Mouse (Mus musculus): ENCODE data around the gene Kcnk5. TPM values are rescaled to one million over a fixed set of nuclear protein-coding genes. Genes with fewer than 3 reads are reported as not detected.

Kcnk5 gene
- total RNA-seq, 2 experiments from 2014 or later, result 0.59 to 0.70 TPM

DNA sequence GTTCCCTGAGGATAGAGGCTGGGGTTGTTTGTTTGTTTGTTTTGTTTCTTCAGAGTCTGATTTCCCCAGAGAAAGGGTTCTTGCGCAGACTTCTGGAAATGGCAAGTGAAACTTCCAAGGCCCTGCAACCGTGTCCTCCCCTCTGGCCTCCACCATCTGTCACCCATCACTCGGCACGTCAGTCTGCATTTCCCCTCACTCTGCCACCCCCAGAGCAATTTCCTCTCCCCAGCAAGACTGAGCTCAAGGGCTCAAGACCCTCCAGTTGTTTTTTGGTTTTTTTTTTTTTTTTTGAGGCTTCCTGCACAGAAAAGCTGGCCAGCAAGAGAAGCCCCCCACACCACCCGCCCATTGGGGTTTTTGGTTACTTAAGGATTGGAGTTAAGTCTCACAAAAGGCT is 9.1 kb downstream of the Kcnk5 start:
- no peak for DNase-seq (ENCODE audit: low spot score in 2 of 2)
- intact Hi-C loops (cut with DNase I), result no loop called here

DNA sequence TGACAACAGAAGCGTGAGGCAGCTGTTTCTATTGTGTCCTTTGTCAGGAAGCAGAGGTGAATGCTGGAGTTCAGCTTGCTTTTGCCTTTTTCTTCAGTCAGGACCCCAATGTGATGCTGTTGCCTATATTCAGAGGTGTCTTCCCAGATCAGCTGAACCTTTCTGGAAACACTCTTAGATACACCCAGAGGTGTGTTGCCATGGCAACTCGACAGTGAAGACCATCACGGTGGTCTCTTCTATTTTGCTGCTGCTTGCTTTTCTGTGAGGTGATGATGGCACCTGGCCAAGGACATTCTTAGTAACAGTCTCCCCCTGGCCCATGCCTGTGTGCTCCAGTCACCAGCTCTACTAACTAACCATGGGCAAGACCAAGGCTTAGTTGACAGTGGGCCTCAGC is 9.8 kb downstream of the Kcnk5 start:
- intact Hi-C loops (cut with DNase I), result no loop called here
- DNase-seq (ENCODE audit: low spot score in 2 of 2), result no peak

DNA sequence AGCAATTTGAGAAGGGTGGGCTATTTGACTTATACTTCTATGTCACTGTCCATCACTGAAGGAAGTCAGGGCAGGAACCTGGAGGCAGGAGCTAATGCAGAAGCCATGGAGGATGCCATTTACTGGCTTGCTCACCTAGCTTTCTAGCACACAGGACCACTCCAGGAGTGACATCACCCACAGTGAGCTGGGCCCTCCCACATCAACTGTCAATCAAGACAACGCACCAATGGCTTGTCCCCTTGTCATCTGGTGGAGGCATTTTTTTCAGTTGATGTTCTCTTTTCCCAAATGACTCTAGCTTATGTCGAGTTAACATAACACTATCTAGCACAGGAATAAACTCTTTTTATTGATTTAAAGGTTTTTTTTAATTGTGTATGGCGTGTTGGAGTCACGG is 12.4 kb downstream of the Kcnk5 start:
- intact Hi-C loops (cut with DNase I), result no loop called here
- no peak for DNase-seq (ENCODE audit: low spot score in 2 of 2)

DNA sequence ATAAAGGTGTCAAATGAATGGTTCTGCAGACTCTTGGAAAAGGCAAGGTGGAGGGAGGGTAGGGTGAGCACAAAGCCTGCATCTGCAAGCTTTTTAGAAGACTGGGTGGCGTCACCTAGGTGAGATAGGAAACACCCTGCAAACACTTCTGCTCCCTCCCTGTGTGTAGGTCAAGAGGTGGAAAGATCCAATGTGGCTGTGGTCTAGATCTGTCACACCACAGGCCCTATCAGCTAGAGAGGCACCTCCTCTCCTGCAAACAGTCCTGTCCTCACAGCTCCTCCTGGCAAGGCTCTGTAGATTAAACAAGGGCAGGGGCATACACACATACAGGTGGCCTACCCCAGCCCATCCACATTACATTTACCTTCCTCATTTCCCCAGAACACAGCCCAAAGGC is 13.1 kb downstream of the Kcnk5 start:
- DNase-seq (ENCODE audit: low spot score in 2 of 2), result no peak
- intact Hi-C loops (cut with DNase I), result no loop called here

DNA sequence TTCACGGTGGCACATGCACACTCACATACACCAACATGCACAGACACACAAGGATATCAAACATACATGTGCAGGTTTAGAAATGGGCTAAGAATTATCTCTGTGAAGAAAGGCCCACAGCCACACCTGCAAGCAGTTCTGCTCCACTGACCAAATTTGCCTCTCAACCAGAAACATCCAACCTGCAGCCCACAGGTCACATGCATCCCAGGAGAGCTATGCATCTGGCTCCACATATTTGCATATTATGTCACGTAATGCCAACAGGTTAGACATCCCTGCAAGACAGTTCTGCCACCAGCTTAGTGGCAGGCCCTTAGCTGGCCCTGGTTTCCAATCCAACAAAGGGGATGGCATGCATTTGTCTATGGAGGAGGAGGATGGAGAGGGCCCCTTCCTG is 13.6 kb downstream of the Kcnk5 start:
- no peak for DNase-seq (ENCODE audit: low spot score in 2 of 2)
- intact Hi-C loops (cut with DNase I), result no loop called here

DNA sequence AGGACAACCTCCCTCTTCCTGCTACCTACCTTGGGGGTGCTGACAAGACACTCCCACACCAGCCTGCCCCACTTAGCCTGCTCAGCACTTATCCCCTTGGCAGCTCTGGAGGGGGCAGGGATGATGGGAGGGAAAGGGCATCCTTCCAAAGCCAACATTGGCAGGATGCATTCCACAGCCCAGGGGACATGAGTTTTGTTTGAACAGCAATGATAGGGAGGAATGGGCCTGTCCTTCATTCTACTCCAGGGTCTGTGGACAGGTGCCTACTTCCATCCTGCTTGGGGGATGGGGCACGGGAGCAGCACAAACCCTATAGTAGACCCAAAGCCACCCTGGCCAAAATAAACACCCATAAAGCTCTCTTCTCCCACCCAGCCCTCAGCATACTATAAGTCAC is 16.2 kb downstream of the Kcnk5 start:
- no peak for DNase-seq (ENCODE audit: low spot score in 2 of 2)
- intact Hi-C loops (cut with DNase I), result no loop called here

DNA sequence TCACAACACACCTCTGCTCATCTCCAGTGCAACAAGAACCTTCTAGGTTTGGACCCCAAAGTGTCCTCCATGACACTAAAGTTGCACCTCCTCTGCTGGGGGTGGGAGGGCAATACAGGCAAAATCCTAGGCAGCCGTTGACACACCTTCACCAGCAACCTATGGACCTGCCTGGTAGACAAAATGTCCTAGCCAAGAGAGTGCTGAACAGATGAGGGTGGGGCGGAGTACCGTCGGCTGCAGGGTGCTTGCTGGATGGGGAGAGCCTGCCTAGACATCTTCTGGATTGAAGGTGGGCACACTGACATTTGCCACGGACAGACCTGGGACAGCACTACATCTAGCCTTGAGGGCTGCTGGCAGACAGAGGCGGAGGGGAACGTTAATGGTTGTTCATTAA is 17.2 kb downstream of the Kcnk5 start:
- DNase-seq (ENCODE audit: low spot score in 2 of 2), result no peak
- intact Hi-C loops (cut with DNase I), result no loop called here

DNA sequence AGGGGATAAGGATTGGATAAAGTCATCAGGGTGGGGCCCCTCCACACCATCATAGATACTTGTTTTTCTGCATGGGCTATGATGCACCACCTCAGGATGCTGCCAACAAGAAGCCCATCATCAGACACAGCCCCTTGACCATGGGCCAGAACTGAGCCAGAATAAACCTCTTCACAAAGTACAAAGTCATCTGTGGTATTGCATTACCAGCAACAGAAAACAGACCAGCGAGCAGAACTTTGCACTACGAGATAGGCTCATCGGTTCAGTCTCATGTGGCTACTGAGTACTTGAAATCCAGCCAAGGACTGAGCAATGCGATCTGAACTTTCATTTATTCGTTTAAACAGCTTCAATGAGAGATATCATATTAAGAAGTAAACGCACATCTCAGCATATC is 18.9 kb downstream of the Kcnk5 start:
- no peak for DNase-seq (ENCODE audit: low spot score in 2 of 2)
- intact Hi-C loops (cut with DNase I), result no loop called here

DNA sequence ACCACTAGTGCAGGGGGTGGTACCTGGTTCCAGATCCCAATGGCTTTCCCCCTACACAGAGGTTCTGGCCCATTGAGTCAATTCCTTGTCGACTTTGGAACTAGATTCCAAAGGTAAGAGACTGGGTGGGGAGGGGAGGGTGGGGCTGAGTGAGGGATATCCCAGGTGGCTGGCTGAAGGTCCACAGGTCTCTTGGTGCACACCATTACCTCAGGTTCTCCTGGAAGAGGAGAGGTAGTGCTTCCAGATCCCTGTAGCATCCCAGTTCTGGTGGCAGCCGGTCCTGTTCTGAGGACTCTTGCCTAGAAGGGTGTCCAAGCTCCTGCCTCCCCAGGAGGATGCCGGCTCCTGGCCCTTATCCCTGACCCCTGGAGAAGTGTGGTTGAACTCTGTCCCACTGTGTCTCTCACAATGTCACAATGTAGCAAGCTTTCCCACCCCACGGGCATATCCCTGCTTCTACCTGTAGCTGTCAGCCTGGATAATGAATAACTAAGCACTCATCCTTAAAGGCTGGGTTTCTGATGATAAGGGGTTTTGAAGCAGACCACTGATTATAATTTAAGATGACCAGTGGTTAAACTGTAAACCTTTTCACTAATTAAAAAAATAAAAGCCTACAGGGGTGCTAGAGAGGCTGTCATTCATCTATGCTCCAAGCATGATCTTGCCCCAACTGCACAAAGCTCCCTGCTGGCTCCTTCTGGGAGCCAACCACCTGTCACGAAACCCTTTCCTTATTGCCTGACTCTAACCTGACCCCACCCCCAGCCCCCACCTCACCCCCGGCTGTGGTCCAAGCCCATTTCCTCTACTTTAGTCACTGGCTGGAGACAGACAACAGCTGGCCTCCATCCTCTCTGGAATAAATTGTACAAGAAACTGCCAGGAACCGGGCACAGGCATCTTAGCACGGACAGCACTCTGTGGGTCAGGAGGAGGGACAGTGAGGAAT is 22.6 kb downstream of the Kcnk5 start:
- intact Hi-C loops (cut with DNase I), result no loop called here

DNA sequence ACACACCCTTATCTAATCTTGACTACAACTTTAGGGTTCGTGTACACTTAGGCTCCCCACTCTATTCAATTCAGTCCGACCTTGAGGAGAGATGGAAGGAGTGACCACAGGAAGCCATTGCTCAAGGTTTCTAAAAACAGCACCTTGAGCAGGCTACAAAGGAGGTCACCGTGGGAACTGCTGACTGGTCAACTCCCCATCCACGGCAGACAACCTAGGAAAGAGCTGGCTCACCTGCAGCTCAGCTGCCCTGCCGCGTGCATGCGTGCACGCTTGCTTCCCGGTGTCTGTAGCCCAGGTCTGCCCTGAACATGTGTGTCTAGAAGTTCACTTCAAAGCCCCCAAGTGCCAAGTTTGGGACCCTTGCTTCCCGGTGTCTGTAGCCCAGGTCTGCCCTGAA is 24.0 kb downstream of the Kcnk5 start:
- intact Hi-C loops (cut with DNase I), result no loop called here
- no peak for DNase-seq (ENCODE audit: low spot score in 2 of 2)

More for the DNA sequence above, 22.6 kb downstream of the Kcnk5 start:
- no peak for DNase-seq (ENCODE audit: low spot score in 2 of 2)

DNA sequence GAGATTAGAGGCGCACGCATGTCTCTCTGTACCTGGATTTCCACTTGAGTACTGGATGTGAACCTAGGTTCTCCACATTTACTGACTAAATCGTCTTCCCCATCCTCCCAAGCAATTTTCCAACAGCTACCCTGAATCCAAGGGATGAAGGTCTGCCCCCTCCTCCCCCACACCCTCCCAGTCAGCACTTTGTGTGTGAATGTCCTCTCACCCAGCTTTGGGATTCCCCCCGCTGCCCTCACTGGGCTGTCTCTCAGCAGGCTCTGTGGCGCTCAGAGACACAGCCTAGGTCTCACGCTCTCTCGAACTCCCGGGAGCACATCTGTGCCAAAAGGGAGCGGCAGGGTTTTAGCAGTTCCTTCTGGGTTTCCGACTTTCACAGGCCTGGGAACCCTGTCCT is 25.9 kb downstream of the Kcnk5 start:
- DNase-seq (ENCODE audit: low spot score in 2 of 2), result no peak
- intact Hi-C loops (cut with DNase I), result no loop called here

DNA sequence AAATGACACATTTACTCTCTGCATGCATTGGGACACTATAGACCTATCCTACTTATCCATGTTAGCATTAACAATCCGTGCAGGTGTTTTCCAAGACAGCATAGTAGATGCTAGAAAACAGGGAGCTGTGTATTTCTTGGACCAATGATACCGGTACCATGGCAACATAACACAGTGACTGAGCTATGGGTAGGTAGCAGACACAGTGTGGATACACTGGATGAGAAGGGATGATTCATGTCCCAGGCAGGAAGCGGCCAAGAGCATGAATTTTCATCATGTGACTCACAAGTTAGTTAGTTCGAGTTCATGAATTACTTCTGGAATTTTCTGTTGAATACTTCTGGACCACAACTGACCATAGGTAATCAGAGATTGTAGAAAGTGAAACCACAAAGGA is 26.7 kb downstream of the Kcnk5 start:
- DNase-seq (ENCODE audit: low spot score in 2 of 2), result no peak
- intact Hi-C loops (cut with DNase I), result no loop called here

DNA sequence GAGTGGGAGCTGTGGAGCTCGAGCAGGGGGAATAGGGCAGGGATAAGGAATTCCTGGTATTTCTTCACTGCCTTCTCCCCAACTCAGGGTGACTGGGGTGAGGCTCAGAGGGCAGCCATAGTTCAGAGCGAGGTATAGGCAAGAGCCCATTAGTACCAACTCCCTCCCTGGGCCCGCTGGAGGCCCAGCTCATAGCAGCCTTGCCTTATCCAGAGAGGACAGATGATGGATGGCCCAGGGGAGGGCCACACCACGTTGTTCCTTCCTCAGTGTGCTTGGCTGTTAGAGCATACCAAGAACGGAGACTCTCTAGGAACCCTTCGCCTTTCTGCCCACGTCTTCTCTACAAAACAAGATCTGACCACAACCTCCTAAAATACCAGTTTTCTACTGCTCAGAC is 27.4 kb downstream of the Kcnk5 start:
- intact Hi-C loops (cut with DNase I), result no loop called here
- DNase-seq (ENCODE audit: low spot score in 2 of 2), result no peak

DNA sequence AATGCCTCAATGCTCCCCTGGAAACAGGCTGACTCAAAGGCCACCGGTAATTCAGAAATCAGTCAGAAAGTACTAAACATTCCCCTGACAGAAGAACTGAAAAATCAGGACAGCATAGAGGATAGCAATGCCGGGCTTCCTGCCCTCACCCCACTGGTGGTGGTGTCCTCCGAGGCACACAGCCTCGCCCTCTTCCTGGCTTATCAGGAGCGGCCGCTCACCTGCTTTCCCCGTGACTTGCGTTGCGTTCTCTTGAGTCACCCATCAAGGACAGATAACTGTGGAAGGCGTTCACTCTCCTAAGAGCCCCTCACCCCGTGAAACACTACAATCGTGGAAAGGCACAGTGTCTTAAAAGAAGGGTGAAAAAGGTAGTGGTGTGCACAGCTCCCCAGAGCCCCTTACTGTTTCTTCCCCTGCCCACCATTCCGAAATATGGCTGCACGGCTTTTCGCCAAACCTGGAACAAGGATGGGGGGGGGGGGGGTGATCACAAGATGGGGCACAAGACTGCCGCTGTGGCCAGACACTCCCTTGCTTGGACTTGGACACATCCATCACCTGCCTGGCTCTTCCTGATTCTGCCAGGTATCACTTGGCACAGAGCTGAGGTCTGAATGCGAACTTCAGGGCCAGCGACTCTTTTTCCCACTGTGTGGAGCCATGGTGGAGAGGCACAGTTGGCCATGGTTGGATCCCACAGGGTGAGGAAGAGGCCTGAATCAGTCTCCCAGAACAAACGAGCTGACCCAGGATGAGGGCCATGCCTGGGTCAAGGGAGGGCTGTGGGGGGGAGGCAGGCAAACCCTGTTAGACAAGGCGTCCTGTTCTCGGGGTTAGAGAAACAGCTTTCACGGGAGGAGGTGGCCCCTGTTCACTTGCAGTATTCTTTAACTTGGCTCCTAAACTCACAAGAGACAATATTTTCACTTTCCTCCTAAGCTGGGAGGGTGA is 32.2 kb downstream of the Kcnk5 start:
- intact Hi-C loops (cut with DNase I), result no loop called here
- no peak for DNase-seq (ENCODE audit: low spot score in 2 of 2)

DNA sequence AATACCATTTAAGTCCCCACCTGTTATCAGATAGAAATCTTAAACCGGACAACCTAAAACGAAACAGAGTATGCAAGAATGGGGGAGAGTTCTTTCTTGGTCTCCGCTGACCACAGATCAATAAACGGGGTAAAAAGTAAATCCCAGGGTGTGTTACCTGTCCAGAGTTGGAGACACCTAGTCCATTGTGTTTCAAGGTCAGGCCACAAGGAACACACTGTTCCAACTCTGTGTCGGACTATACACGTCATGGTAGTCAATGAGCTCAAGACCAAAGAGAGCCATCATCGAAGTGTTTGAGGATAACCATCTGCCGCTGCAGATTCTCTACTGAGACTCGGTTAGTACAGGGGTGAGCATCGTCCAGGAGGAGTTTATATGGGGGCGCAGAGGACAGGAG is 33.1 kb downstream of the Kcnk5 start:
- intact Hi-C loops (cut with DNase I), result no loop called here
- DNase-seq (ENCODE audit: low spot score in 2 of 2), result no peak

DNA sequence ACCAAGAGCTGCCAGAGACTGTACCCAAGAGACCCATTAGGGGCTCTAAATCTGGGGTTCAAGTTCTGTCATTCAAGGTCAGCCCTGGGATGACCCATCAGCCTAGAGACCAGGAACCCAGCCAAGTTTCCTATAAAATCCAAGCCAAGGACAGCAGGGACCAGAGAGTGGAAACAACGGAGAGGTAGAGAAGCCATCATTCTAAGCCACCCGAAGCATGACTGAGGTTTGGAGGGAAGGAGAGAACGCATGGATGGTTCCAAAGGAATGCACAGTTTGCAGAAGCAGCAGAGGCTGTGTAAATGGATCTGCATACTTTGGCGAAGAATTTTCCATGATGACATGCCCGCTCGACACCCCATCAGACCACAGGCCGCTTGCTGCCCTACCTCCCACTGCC is 33.8 kb downstream of the Kcnk5 start:
- intact Hi-C loops (cut with DNase I), result no loop called here
- DNase-seq (ENCODE audit: low spot score in 2 of 2), result no peak

DNA sequence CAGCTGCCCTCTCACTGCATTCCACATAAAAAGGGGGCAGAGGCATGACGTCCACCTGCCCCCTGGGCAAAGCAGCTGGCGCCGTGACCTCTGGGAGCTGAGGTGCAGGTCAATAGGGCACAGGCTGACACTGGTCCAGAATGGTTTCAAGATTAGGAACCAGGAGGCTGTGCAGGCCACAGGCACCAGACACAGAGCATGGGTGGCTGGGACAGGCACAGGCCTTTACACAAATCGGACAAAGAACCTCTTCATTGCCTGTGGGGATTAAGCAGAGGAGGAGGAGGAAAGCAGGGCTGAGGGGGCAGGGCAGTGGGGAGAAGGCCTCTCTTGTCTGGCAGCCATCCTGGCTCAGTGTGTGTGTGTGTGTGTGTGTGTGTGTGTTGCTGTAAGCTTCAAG is 37.5 kb downstream of the Kcnk5 start:
- DNase-seq (ENCODE audit: low spot score in 2 of 2), result peak in 1 of 2 experiments; percentile 23
- intact Hi-C loops (cut with DNase I), result no loop called here

DNA sequence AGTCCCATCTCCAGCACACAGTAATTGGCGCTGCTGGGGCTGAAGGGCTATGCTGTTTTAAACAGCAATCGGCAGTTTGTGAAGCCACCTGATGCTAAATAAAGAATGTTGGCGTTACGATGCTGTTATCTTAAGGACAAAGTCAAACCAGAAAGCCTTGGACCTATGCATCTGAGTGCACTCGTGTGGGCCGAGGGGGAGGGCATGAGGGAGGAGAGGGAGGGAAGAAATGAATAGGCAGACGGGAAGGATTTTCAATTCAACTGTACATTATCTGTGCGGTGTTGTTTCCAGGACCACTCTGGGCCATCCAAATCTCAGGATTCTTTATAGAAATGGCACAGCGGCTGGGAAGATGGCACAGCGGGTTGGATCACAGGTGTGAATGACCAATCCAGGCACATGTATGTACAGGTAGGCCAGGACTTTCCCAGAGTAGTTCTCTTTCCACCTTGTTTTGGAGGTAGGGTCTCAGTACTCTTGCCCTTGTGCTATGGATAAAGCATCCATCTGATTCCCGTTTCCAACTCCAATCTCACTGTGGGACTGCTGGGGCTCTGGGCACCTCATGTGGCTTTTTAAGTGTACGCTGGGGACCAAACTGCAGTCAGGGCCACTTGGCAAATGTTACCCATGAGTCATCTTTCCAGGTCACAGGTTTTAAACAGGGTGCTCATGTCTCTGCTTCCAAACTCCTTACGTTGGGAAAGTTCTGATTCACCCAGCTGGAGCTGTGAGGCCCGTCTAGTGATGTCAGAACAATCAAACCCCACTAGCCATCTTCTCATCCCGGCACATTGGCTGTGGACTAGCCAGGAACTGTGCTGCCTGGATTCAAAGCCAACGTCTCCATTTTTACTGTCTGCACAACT is 42.9 kb downstream of the Kcnk5 start, which contains the start of gene Saysd1:
Gene Saysd1, minus strand, starts transcription at position 51 of the 872 bp plus-strand sequence.
- DNase-seq (ENCODE audit: low spot score in 2 of 2), result no peak
- intact Hi-C loops (cut with DNase I), result loop anchor here (10.0 kb wide), 1 partner anchor 56 kb away; no protein-coding TSS in a partner anchor

DNA sequence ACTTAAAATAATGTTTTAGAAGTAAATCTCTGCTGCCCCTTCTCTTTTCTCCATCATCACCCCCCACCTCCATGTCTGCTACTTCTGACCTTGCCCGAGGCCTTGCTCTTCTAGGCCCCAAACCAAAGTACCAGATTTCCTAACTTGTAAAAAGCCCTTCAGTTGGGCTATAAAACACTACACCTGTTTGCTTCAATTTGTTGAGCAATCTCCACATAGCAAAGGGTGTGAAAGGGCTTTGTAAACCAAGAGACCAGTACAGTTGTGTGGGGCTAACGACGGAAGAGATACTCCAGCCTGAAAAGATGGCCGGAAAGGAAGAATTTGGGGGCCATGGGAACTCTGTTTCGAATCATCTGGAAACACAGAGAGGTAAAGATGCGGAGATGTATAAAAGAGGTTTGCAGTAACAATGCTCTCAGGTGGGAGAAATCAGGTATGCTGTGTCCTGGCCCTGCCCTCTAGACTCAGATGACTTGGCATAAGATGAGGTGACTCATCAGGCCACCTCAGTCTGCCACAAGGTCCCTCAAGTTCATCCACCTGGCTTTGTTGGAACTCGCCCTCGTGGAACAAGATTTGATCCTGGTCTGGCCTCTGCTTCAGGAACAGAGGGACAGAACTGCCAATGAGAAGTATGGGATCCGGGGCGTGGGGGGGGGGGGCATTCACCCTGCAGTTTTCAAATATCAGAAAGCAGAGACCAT is 46.5 kb downstream of the Kcnk5 start:
- intact Hi-C loops (cut with DNase I), result loop anchor here (10.0 kb wide), 1 partner anchor 60 kb away; no protein-coding TSS in a partner anchor

More for the DNA sequence above, 46.5 kb downstream of the Kcnk5 start:
- DNase-seq (ENCODE audit: low spot score in 2 of 2), result no peak

Data from left cerebral cortex, postnatal 14 days (tissue).